Mouse (Mus musculus) cerebellum, adult (tissue): Measurements from ENCODE around the gene 4930539E08Rik.

Experiments used
- ATAC-seq: cut with Nextera tagmentation; 2 replicates; pipeline ENCODE4 v1.9.2; 2017; ENCODE audit warnings: mild to moderate bottlenecking, moderate library complexity, mixed read lengths; ENCODE audit not compliant: insufficient number of reproducible peaks, low FRiP score, low TSS enrichment

The 4930539E08Rik gene

GRCm38 (mm10) chr17:28915060-28915628 is at the start of gene 4930539E08Rik:
TSS of gene 4930539E08Rik (minus strand) at chr17:28915324.
- ATAC-seq = no peak

- ATAC-seq = no peak
These were observed 46.5 kb upstream of the 4930539E08Rik start for GRCm38 (mm10) chr17:28961596-28961995.

- no peak for ATAC-seq
These were observed 45.5 kb upstream of the 4930539E08Rik start for GRCm38 (mm10) chr17:28960597-28960996.

GRCm38 (mm10) chr17:28954416-28954815 is 39.3 kb upstream of the 4930539E08Rik start:
- ATAC-seq = no peak

GRCm38 (mm10) chr17:28953251-28953650 is 38.1 kb upstream of the 4930539E08Rik start:
- ATAC-seq = no peak

- ATAC-seq = peak; percentile 90
These were observed 37.0 kb upstream of the 4930539E08Rik start, which contains the start of gene Kctd20 for GRCm38 (mm10) chr17:28951831-28952799. TSS of gene Kctd20 (plus strand) at chr17:28951950.

- no peak for ATAC-seq
These were observed 35.6 kb upstream of the 4930539E08Rik start for GRCm38 (mm10) chr17:28950751-28951150.

GRCm38 (mm10) chr17:28948661-28949060 is 33.5 kb upstream of the 4930539E08Rik start:
- no peak for ATAC-seq

GRCm38 (mm10) chr17:28947011-28947939 is 32.2 kb upstream of the 4930539E08Rik start:
- no peak for ATAC-seq

- ATAC-seq = no peak
These were observed 29.4 kb upstream of the 4930539E08Rik start for GRCm38 (mm10) chr17:28944481-28944880.

GRCm38 (mm10) chr17:28943740-28944139 is 28.6 kb upstream of the 4930539E08Rik start, which contains the start of gene Pxt1:
TSS of gene Pxt1 (minus strand) at chr17:28943840.
- no peak for ATAC-seq

- ATAC-seq = no peak
These were observed 27.0 kb upstream of the 4930539E08Rik start for GRCm38 (mm10) chr17:28942101-28942500.

GRCm38 (mm10) chr17:28940776-28941555 is 25.8 kb upstream of the 4930539E08Rik start:
- no peak for ATAC-seq

GRCm38 (mm10) chr17:28936622-28937345 is 21.7 kb upstream of the 4930539E08Rik start:
- no peak for ATAC-seq

- ATAC-seq = no peak
These were observed 21.0 kb upstream of the 4930539E08Rik start for GRCm38 (mm10) chr17:28936133-28936532.

GRCm38 (mm10) chr17:28934120-28934916 is 19.2 kb upstream of the 4930539E08Rik start:
- no peak for ATAC-seq

- no peak for ATAC-seq
These were observed 17.1 kb upstream of the 4930539E08Rik start for GRCm38 (mm10) chr17:28932274-28932673.
